Mouse (Mus musculus) testis, adult 2 months (tissue): ENCODE measurements around the gene Cdhr2.

Experiments
- CTCF ChIP-seq: fragments of 200-500 bp; IDR thresholded peaks from 2 replicates; pipeline ENCODE4 v1.5.1; 2012; ENCODE audit warnings: low read depth, mild to moderate bottlenecking, inconsistent platforms, low read length, moderate library complexity; ENCODE audit not compliant: control insufficient read depth, insufficient read depth, insufficient replicate concordance
- POLR2A ChIP-seq: fragments of 200-500 bp; IDR thresholded peaks from 2 replicates; pipeline ENCODE4 v1.6.1; 2012; ENCODE audit warnings: low read depth, mild to moderate bottlenecking, inconsistent platforms, low read length, moderate library complexity; ENCODE audit not compliant: control insufficient read depth

DNA sequence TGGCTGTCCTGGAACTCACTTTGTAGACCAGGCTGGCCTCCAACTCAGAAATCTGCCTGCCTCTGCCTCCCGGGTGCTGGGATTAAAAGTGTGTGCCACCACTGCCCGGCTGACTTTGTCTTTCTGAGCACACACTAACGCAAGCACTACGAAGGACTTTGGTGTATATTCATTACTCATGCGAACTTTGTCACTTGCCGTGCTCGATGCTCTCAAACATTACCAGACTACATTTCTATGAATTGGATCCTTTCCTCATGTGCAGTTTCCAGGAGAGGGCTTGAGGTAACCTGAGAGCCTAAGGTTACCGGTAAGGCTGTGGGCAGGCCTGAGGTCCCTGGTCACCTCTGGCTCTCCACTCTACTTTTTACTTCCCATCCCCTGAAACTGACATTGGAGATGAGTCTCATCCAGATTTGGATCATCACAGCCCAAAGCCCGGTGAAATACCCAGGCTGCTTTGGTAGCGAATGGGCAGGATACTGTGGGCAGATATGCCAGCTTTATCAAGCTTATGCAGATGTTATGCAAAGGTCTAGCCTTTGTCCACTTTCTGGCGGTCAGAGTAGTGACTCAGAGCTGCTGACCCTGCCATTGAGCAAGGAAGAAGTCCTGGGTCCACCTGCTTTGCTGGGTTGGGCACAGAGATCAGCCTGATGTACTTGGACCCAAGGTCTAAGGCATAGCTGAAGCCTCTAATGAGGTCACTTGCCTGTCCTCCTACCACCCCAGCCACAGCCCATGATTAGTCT, 5.6 kb upstream of the Cdhr2 start:
- TF ChIP-seq CTCF: no peak
- no peak for TF ChIP-seq POLR2A
